Mouse (Mus musculus): ENCODE measurements at regions not wholly inside any gene's neighbourhood (a gene's known extent, or its start where the extent isn't known, plus 50 kb on each side); places are given as distances from the start of the nearest gene placed in this dataset.

DNA sequence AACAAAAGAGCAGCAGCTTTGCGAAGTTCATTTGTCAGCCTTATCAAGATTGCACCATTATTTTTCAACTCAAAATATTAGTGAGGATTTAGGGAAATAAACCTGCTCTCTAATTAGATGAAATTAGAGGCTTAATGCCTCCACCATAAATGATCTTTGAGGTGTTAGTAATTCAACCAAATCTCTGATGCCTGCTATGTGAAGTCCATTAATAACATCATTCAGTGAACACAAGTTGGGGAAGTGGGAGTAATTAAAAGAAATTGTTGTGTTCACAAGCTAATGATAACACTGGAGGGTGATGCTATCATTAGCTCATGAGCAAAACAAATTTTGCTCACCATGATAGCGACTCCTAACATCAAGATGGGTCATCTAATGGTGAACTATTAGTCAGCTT, 246.0 kb downstream of the Ttc6 start:
- Histone ChIP-seq H3K36me3 (no peaks in the 10 kb centered on the region), H3K27me3 (no peaks in the 10 kb centered on the region), H3K4me1 (no peaks in the 10 kb centered on the region), H3K4me2 (no peak overlapping the region), H3K4me3 (replicated peaks) (no peak overlapping the region), H3K9me3 (replicated peaks) (no peaks in the 10 kb centered on the region), H3K9ac (no peak overlapping the region), H3K27ac (no peak overlapping the region)
- no peak for ATAC-seq (replicated peaks; ENCODE audit: low FRiP score)
- 86% methylated on average over 2 of the region's 2 CpGs for WGBS

DNA sequence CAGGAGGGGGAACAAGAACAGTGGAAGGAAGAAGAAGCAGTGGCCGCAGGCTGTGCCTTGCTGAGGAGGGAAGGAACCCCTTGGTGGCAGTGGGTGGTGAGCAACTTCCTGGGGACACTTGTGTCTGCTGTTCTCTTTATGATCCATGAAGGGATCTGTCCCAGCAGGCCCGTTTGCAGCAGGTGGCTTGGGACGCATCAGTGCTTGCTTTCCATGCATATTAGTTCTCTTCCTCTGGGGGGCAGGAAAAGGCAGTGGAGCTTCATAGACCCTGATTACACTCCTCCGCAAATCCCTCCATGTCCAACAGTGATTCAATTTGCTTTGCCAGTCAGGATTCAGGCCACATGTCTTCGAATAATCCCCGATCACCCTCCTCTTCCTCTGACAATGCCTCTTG, 259.9 kb downstream of the Ttc6 start:
- 57% methylated on average over 6 of the region's 6 CpGs for WGBS
- Histone ChIP-seq H3K4me1 (no peaks in the 10 kb centered on the region), H3K36me3 (no peaks in the 10 kb centered on the region), H3K27ac (no peak overlapping the region), H3K4me3 (replicated peaks) (no peak overlapping the region), H3K9ac (no peak overlapping the region), H3K9me3 (replicated peaks) (no peaks in the 10 kb centered on the region), H3K4me2 (no peak overlapping the region), H3K27me3 (no peaks in the 10 kb centered on the region)
- no peak for ATAC-seq (replicated peaks; ENCODE audit: low FRiP score)

DNA sequence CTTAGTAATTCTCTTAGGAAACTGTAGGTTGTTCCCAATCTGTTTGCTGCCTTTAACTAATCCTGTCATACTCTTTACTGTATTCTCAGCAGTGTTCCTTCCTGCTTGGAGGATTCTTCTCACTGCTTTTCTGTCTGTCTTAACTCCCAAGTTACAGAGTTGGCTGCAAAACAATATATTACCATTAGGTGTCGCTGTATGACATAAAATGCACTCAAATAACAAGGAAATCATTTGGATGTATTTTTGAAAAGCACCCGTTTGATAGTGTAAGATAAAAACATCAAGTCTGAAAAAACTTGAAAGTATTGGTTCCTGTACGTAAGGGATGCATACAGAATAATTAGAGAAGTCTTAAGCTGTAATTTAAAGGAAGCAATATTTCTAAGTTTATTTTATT, 261.8 kb downstream of the Ttc6 start:
- no peak for ATAC-seq (replicated peaks; ENCODE audit: low FRiP score)
- H3K9ac ChIP-seq = no peak overlapping the region
- H3K27me3 ChIP-seq = no peaks in the 10 kb centered on the region
- no peaks in the 10 kb centered on the region for H3K36me3 ChIP-seq
- H3K4me2 ChIP-seq = no peak overlapping the region
- H3K9me3 ChIP-seq (replicated peaks) = no peaks in the 10 kb centered on the region
- H3K27ac ChIP-seq = no peak overlapping the region
- WGBS = 14% methylated on average over 3 of the region's 3 CpGs
- no peak overlapping the region for H3K4me3 ChIP-seq (replicated peaks)
- H3K4me1 ChIP-seq = no peaks in the 10 kb centered on the region

DNA sequence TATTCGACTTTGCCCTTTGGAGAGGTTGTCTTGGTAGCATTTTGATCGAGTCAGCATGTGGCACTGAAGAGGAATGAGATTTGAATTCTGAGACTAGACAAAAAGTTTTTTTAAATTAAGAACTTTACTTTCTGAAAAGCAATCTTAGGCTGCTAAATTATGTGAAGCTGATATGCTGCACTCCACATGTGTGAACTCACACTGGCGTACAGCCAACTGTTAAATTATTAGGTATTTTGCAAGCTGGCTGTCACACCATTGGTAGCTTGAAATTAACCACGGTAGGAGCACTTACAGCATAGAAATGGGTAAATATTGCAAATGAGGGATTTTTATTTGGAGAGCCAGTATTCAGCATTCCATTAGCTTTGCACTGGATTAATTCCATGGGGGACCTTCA, 278.9 kb downstream of the Ttc6 start:
- Histone ChIP-seq H3K4me2 (no peak overlapping the region), H3K36me3 (no peaks in the 10 kb centered on the region), H3K27ac (no peak overlapping the region), H3K9ac (no peak overlapping the region), H3K4me3 (replicated peaks) (no peak overlapping the region), H3K9me3 (replicated peaks) (no peaks in the 10 kb centered on the region), H3K4me1 (no peaks in the 10 kb centered on the region), H3K27me3 (no peaks in the 10 kb centered on the region)
- WGBS = 69% methylated on average over 4 of the region's 4 CpGs
- no peak for ATAC-seq (replicated peaks; ENCODE audit: low FRiP score)

DNA sequence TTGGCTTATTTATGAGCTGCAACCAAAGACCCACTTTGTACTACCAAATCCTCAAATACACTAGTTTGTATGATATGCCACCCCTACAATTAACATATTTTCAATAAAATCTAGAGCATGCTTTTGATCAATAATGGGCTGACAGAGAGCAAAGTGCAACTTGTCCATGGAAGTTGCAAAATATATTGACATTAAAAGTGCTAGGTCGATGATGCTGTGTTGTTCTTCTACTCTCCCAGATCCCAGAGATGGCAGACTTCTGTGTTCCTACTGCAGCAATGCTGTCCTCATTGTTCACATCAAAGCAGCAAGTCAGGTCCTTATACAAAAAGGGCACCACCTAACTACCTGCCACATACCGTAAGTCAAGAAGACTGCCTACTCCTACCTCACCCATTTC, 307.1 kb downstream of the Ttc6 start:
- 89% methylated on average over 2 of the region's 2 CpGs for WGBS
- Histone ChIP-seq H3K4me2 (no peak overlapping the region), H3K4me1 (no peaks in the 10 kb centered on the region), H3K27me3 (no peaks in the 10 kb centered on the region), H3K9ac (no peak overlapping the region), H3K27ac (no peak overlapping the region), H3K9me3 (replicated peaks) (no peaks in the 10 kb centered on the region), H3K4me3 (replicated peaks) (no peak overlapping the region), H3K36me3 (no peaks in the 10 kb centered on the region)
- ATAC-seq (replicated peaks; ENCODE audit: low FRiP score) = no peak

DNA sequence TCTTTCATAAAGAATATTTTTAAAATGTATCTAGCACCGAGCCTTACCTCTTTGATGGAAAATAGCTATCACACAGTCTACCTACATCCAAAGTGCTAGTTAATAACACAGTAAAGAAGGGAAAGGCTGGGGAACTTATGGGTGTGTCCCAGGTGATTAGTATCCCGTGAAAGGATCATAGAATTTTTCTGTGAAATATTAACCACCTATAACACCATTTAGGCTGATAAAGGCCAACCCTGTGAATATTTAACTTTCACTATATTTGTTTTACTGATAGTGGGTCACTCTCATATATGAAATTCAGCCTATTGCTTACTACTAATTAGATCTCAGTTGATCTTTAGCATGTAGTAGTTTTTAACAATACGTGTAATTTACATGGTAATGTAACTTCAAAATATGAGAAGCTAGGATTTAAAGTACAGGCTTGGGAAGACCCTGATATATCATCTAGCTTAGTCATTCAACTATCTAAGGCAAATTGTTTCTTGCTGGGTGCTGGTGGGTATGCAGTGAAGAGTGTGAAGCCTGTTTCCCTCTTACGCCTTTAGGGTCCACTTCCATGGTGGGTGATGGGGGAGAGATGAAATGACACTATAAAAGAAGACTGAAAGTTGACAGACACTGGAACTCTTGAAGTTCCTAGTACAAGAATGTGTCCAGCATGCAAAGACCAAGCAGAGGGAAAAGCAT, 320.6 kb upstream of the Sstr1 start:
- no peaks in the 10 kb centered on the region for H3K4me1 ChIP-seq
- no peak overlapping the region for H3K27ac ChIP-seq
- H3K27me3 ChIP-seq = no peaks in the 10 kb centered on the region
- no peak for ATAC-seq (replicated peaks; ENCODE audit: low FRiP score)
- no peaks in the 10 kb centered on the region for H3K9me3 ChIP-seq (replicated peaks)
- H3K4me3 ChIP-seq (replicated peaks) = no peak overlapping the region
- H3K36me3 ChIP-seq = no peaks in the 10 kb centered on the region
- no peak overlapping the region for H3K9ac ChIP-seq
- no peak overlapping the region for H3K4me2 ChIP-seq
- 74% methylated on average over 4 of the region's 4 CpGs for WGBS

DNA sequence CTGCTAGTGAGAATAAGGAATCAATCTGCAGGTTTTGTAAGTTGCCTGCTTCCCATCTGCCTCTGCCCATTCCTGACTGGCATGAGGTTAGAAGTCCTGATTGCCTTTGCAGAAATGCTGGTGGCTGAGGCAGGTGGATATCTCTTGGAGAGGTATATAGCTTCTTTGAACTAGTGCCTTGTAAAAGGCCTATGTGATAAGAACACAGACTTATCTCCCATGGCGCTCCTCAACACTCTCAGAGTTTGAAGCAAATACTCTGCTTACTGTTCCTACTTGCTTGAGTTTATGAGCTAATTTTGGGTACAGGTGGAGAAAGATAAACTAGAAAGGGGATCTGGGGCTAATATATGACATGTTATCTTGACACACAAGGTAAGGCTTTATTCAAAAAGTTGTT, 320.0 kb upstream of the Sstr1 start:
- 100% methylated on average over 1 of the region's 1 CpGs for WGBS
- ATAC-seq (replicated peaks; ENCODE audit: low FRiP score) = no peak
- Histone ChIP-seq H3K4me2 (no peak overlapping the region), H3K4me3 (replicated peaks) (no peak overlapping the region), H3K4me1 (no peaks in the 10 kb centered on the region), H3K9me3 (replicated peaks) (no peaks in the 10 kb centered on the region), H3K36me3 (no peaks in the 10 kb centered on the region), H3K27ac (no peak overlapping the region), H3K9ac (no peak overlapping the region), H3K27me3 (no peaks in the 10 kb centered on the region)

DNA sequence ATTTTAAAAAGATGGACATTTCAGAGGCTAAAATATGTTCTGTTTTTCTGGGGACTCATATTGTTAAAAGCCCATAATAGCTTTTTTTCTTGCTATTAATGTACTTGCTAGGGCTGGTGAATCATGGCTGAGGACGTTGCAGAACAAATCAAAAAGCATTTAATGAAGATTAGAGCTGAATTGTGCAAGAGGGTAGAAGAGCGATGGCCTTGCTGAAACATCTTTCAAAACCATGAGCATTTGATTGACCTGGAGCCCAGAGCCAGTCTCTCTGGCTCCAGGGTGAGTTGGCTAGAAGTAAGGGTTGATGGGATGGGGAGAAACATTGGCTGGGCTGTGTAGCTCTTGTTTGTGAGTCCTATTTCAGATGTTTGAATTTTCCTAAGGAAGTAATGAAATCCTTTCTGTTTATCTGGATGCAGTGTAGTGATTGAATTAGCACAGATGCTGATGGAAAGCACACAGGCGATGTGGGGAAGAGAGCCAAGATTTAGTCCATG, 313.8 kb upstream of the Sstr1 start:
- no peak overlapping the region for H3K27ac ChIP-seq
- H3K27me3 ChIP-seq = no peaks in the 10 kb centered on the region
- no peaks in the 10 kb centered on the region for H3K9me3 ChIP-seq (replicated peaks)
- no peak overlapping the region for H3K4me2 ChIP-seq
- H3K36me3 ChIP-seq = no peaks in the 10 kb centered on the region
- WGBS = 79% methylated on average over 3 of the region's 3 CpGs
- H3K4me1 ChIP-seq = no peaks in the 10 kb centered on the region
- no peak overlapping the region for H3K9ac ChIP-seq
- no peak overlapping the region for H3K4me3 ChIP-seq (replicated peaks)
- ATAC-seq (replicated peaks; ENCODE audit: low FRiP score) = no peak

DNA sequence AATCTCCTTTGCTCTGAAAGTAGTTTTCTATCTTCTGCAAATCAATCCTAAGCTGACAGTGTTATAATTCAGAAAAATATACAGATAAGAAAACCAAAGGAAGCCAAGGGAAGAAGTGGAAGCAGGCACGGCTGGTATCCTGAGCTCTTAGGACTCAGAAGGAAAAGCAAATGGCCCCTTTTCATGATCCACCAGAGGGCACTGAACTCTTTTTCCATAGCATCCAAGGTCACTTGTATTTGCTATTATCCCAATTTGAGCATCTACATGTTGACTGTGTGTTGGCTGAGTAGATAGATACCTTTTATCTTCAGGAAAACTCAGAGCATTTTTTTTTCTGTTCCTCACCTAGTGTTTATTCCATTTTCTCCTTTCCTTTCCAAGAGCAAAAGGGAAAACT, 306.9 kb upstream of the Sstr1 start:
- no peak for ATAC-seq (replicated peaks; ENCODE audit: low FRiP score)
- no peaks in the 10 kb centered on the region for H3K27me3 ChIP-seq
- H3K36me3 ChIP-seq = no peaks in the 10 kb centered on the region
- no peaks in the 10 kb centered on the region for H3K4me1 ChIP-seq
- no peaks in the 10 kb centered on the region for H3K9me3 ChIP-seq (replicated peaks)
- H3K4me2 ChIP-seq = no peak overlapping the region
- no peak overlapping the region for H3K4me3 ChIP-seq (replicated peaks)
- H3K27ac ChIP-seq = no peak overlapping the region
- no peak overlapping the region for H3K9ac ChIP-seq
- WGBS = 53% methylated on average over 1 of the region's 1 CpGs

DNA sequence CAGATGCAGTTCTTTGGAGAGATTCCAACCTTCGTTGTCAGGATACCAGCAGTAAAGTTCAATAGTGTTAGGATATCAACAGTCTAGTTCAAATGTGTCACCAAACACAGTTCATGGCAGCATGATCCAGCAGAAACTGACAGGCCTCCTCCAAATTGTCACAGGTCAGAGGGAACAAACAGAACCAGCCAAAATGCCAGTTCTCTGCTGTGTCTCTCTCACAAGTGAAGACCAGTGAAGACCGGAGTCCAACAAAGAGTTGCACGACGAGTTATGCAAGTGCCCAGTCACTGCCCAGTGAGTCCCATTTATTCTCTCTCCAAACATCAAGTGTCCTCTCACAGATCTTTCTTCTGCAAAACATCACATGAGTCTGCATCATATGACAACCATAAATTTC, 293.4 kb upstream of the Sstr1 start:
- no peak overlapping the region for H3K4me2 ChIP-seq
- no peak for ATAC-seq (replicated peaks; ENCODE audit: low FRiP score)
- H3K27me3 ChIP-seq = no peaks in the 10 kb centered on the region
- no peaks in the 10 kb centered on the region for H3K9me3 ChIP-seq (replicated peaks)
- no peaks in the 10 kb centered on the region for H3K36me3 ChIP-seq
- no peak overlapping the region for H3K27ac ChIP-seq
- 70% methylated on average over 4 of the region's 4 CpGs for WGBS
- H3K4me3 ChIP-seq (replicated peaks) = no peak overlapping the region
- H3K9ac ChIP-seq = no peak overlapping the region
- no peaks in the 10 kb centered on the region for H3K4me1 ChIP-seq

DNA sequence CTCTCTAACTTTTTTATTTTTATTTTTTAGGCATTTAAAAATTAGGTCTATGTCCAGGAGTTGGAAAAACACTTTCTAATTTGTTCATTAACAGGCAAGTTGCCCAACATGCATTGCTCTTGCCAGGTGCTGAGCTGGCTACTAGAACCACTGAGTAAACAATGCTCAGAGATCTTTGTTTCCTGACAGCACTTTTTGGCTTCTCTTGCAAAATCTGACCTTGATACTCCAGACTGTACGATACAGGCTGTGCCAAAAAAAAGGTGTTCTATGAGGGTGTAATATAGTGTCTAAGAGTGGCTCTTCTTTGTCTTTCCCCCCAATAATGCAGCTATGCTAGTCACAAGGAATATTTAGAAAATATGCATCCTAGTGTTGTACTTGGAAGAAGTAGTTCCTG, 289.5 kb upstream of the Sstr1 start:
- no peaks in the 10 kb centered on the region for H3K4me1 ChIP-seq
- WGBS = 69% methylated on average over 1 of the region's 1 CpGs
- no peaks in the 10 kb centered on the region for H3K36me3 ChIP-seq
- no peak for ATAC-seq (replicated peaks; ENCODE audit: low FRiP score)
- no peak overlapping the region for H3K9ac ChIP-seq
- no peaks in the 10 kb centered on the region for H3K27me3 ChIP-seq
- no peaks in the 10 kb centered on the region for H3K9me3 ChIP-seq (replicated peaks)
- no peak overlapping the region for H3K4me2 ChIP-seq
- H3K4me3 ChIP-seq (replicated peaks) = no peak overlapping the region
- no peak overlapping the region for H3K27ac ChIP-seq

DNA sequence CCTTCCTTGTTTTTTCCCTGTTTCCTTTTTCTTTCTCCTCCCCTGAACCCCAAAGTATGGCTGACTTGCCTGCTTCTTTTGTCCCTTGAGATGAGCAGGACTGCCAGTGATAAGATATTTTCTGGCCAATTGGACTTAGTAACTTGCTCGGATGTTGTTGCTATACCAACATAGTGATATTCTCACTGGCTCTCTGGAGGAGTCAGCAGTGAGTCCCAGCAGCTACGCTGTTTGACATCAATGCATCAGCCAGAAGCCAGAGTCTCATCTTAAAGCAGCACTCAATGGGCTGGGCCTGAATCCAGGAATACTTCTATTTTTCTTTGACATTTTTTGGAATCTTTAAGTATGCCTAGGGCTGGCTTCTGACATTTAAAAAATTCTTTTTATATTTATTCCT, 287.1 kb upstream of the Sstr1 start:
- no peaks in the 10 kb centered on the region for H3K27me3 ChIP-seq
- H3K36me3 ChIP-seq = no peaks in the 10 kb centered on the region
- no peaks in the 10 kb centered on the region for H3K4me1 ChIP-seq
- WGBS = 84% methylated on average over 2 of the region's 2 CpGs
- no peak for ATAC-seq (replicated peaks; ENCODE audit: low FRiP score)
- no peak overlapping the region for H3K4me3 ChIP-seq (replicated peaks)
- H3K4me2 ChIP-seq = no peak overlapping the region
- H3K27ac ChIP-seq = no peak overlapping the region
- no peaks in the 10 kb centered on the region for H3K9me3 ChIP-seq (replicated peaks)
- no peak overlapping the region for H3K9ac ChIP-seq

DNA sequence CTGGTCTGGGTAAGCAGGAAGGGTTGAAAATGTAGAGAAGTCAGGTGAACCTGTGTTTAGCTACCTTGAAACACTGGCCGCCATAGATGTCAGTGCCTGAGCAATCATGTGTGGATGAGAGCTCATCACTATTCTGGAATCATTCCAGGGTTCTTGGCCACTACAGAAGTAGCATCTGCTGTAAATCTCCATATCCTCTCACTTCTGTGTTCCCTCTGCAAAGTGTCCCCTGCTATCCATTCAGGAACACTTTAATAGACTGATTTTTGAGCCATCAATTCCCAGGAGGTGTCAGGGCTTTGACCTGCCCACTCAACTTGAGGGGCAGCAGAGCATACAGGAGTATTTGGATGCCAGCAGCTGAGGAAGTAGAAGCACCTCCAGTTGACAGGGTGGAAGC, 284.7 kb upstream of the Sstr1 start:
- ATAC-seq (replicated peaks; ENCODE audit: low FRiP score) = no peak
- Histone ChIP-seq H3K9ac (no peak overlapping the region), H3K9me3 (replicated peaks) (no peaks in the 10 kb centered on the region), H3K27ac (no peak overlapping the region), H3K4me1 (no peaks in the 10 kb centered on the region), H3K27me3 (no peaks in the 10 kb centered on the region), H3K4me3 (replicated peaks) (no peak overlapping the region), H3K4me2 (no peak overlapping the region), H3K36me3 (no peaks in the 10 kb centered on the region)
- 81% methylated on average over 1 of the region's 1 CpGs for WGBS

Measured in kidney, embryonic 15.5 days (tissue).